Mouse (Mus musculus) embryonic facial prominence, embryonic 15.5 days (tissue): ENCODE data around the gene Acsl1. TPM values are rescaled to one million over a fixed set of nuclear protein-coding genes. Genes with fewer than 3 reads are reported as not detected.

Experiments used
- ATAC-seq: fragments of 200-750 bp; cut with Nextera tagmentation; 2 replicates; pipeline ENCODE4 v1.8.0; 2017; ENCODE audit warnings: low read depth, moderate TSS enrichment; ENCODE audit not compliant: insufficient number of reproducible peaks, low FRiP score, low TSS enrichment
- H3K27ac ChIP-seq: fragments of 300-500 bp; sonication (generic); replicated peaks from 2 replicates; pipeline ENCODE4 v1.5.1; 2015; ENCODE audit warnings: mild to moderate bottlenecking, inconsistent platforms
- H3K27me3 ChIP-seq: fragments of 300-500 bp; sonication (generic); 2 replicates; pipeline ENCODE4 v1.6.1; 2015; ENCODE audit warnings: inconsistent platforms
- H3K36me3 ChIP-seq: fragments of 300-500 bp; sonication (generic); 2 replicates; pipeline ENCODE4 v1.6.1; 2015; ENCODE audit warnings: mild to moderate bottlenecking, inconsistent platforms
- H3K4me1 ChIP-seq: fragments of 300-500 bp; sonication (generic); 2 replicates; pipeline ENCODE4 v1.6.1; 2015; ENCODE audit warnings: inconsistent platforms
- H3K4me2 ChIP-seq: fragments of 300-500 bp; sonication (generic); replicated peaks from 2 replicates; pipeline ENCODE4 v1.6.1; 2015; ENCODE audit warnings: mild to moderate bottlenecking, inconsistent platforms
- H3K4me3 ChIP-seq: fragments of 300-500 bp; sonication (generic); replicated peaks from 2 replicates; pipeline ENCODE4 v1.5.1; 2015; ENCODE audit warnings: mild to moderate bottlenecking, inconsistent platforms
- H3K9ac ChIP-seq: fragments of 300-500 bp; sonication (generic); 2 replicates; pipeline ENCODE4 v1.6.1; 2015; ENCODE audit warnings: inconsistent platforms
- H3K9me3 ChIP-seq: fragments of 300-500 bp; sonication (generic); replicated peaks from 2 replicates; pipeline ENCODE4 v1.6.1; 2016; ENCODE audit warnings: inconsistent platforms
- WGBS: fragments of 180-500 bp; shearing (Covaris S2); methylation state at CpG from one replicate; pipeline ENCODE4 v1.1.7; 2015; 5-methylcytosine and 5-hydroxymethylcytosine counted together
- polyA plus RNA-seq: library from polyadenylated mRNA; unstranded; fragments of >200 nt; fragmentation: Nextera tagmentation; extraction: Ambion mirVana; gene quantifications from 2 replicates; pipeline ENCODE4 v1.2.1, GENCODE M21; 2015

Gene Acsl1
- polyA plus RNA-seq, 1 experiment from 2014 or later: 44.2 TPM

GRCm38 (mm10) chr8:46545854-46546253, 75.0 kb downstream of the Acsl1 start:
- Histone ChIP-seq H3K4me2 (no peak overlapping the region), H3K4me1 (peaks cover 17% of the 10 kb centered on the region), H3K36me3 (no peaks in the 10 kb centered on the region), H3K4me3 (no peak overlapping the region), H3K27me3 (no peaks in the 10 kb centered on the region), H3K9me3 (no peaks in the 10 kb centered on the region), H3K9ac (no peak overlapping the region), H3K27ac (no peak overlapping the region)
- 91% methylated on average over 5 of the region's 5 CpGs for WGBS
- no peak for ATAC-seq

DNA sequence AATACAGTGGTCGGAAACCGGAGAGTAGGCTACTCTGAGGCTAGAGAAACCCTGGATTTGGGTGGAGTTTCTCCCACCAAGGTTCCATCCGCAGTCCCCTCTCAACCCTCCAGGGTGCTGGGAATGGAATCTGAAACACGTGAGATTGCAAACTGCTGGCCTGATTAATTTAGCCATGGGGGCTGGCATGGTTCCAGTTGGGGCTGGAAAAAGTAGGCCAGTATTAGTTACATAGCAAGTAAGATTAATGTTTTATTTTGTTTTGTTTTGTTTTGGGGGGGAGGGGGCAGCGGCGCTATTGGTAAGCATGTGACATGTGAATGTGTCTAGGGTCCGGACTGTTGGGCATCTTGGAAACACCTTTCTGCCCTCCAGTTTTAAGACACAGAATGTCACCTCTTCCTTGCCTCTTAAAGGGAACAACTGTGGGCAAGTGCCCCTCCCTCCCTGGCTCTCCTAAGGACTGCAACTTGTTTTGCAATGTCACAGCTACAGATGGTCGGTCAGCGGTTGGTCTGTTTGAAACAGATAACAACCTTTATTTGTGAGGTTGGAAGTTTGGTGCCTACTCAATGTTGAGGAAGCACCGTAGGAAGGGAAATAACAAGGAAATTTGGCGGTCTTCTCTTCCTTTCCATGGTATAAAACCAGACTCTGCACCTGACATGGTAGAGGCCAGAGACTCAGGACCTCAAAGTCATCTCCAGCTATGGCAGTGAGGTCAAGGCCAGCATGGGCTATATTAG, 75.8 kb downstream of the Acsl1 start:
- Histone ChIP-seq H3K9me3 (no peaks in the 10 kb centered on the region), H3K4me2 (no peak overlapping the region), H3K4me3 (no peak overlapping the region), H3K36me3 (no peaks in the 10 kb centered on the region), H3K27ac (no peak overlapping the region), H3K4me1 (peaks cover 20% of the 10 kb centered on the region), H3K27me3 (no peaks in the 10 kb centered on the region), H3K9ac (no peak overlapping the region)
- no peak for ATAC-seq
- WGBS: 68% methylated on average over 11 of the region's 11 CpGs

DNA sequence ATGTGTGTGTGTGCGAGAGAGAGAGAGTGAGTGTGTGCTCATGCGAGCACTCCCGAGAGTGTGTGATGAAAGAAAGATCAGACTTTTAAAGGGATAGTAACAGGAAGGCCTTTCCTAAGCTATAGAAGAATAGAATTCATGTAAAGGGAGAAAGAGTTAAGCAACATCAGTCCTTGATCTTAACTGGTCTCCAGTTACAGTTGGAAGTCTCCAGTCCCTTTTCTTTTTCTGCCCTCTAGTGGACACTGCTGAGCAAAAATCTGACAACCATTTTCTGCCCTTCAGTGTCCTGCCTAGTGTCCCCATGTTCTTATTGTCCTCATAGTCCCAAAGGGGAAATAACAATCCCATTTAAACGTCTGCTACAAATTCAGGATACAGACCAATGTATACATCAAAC, 76.4 kb downstream of the Acsl1 start:
- Histone ChIP-seq H3K27me3 (no peaks in the 10 kb centered on the region), H3K4me2 (no peak overlapping the region), H3K9me3 (no peaks in the 10 kb centered on the region), H3K4me3 (no peak overlapping the region), H3K27ac (no peak overlapping the region), H3K9ac (no peak overlapping the region), H3K4me1 (peaks cover 20% of the 10 kb centered on the region), H3K36me3 (no peaks in the 10 kb centered on the region)
- ATAC-seq: no peak
- 24% methylated on average over 4 of the region's 4 CpGs for WGBS

DNA sequence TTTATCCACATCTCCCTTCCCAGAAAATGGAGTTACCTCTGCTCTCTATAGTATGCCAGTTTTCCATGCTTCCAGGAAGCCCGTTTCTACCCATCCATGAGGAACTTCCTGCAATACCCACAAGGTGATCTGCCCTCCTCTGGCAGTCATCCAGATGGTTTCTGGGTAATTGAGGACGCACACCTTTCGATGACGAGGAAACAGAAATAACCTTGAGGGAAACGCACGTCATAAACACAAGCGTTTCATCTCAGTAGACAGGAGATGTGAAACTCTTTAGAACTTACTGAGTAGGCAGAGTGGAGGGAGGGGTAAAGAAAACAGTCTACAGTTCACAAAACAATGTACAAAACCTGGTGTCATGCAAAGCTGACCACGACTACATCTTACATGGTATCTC, 79.2 kb downstream of the Acsl1 start:
- no peak for ATAC-seq
- WGBS: 69% methylated on average over 8 of the region's 8 CpGs
- H3K27me3 ChIP-seq: no peaks in the 10 kb centered on the region
- no peaks in the 10 kb centered on the region for H3K9me3 ChIP-seq
- H3K9ac ChIP-seq: no peak overlapping the region
- H3K27ac ChIP-seq: no peak overlapping the region
- H3K4me3 ChIP-seq: no peak overlapping the region
- H3K4me2 ChIP-seq: no peak overlapping the region
- H3K36me3 ChIP-seq: no peaks in the 10 kb centered on the region
- peaks cover 13% of the 10 kb centered on the region for H3K4me1 ChIP-seq

DNA sequence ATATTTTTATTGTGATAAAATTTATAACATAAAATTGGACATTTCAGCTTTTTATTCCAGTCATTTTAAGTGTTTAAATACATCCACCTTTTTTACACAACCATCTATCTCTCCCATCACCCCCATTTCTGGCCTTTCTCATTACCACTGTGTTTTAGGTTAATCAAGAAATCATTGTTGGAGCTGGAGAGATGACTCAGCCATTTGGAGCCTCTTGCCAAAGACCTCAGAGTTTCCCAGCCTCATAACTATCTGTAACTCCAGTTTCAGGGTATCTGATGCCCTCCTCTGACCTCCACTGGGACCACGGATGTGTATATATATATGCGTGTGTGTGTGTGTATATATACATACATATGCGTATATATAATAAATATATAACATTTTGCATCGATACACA, 80.2 kb downstream of the Acsl1 start:
- Histone ChIP-seq H3K4me1 (peaks cover 13% of the 10 kb centered on the region), H3K4me3 (peak overlapping the region; percentile 75), H3K4me2 (peak overlapping the region; percentile 64), H3K36me3 (no peaks in the 10 kb centered on the region), H3K9ac (no peak overlapping the region), H3K9me3 (no peaks in the 10 kb centered on the region), H3K27me3 (no peaks in the 10 kb centered on the region), H3K27ac (no peak overlapping the region; the same call in 1 of the 2 replicates)
- 37% methylated on average over 4 of the region's 4 CpGs for WGBS
- no peak for ATAC-seq

DNA sequence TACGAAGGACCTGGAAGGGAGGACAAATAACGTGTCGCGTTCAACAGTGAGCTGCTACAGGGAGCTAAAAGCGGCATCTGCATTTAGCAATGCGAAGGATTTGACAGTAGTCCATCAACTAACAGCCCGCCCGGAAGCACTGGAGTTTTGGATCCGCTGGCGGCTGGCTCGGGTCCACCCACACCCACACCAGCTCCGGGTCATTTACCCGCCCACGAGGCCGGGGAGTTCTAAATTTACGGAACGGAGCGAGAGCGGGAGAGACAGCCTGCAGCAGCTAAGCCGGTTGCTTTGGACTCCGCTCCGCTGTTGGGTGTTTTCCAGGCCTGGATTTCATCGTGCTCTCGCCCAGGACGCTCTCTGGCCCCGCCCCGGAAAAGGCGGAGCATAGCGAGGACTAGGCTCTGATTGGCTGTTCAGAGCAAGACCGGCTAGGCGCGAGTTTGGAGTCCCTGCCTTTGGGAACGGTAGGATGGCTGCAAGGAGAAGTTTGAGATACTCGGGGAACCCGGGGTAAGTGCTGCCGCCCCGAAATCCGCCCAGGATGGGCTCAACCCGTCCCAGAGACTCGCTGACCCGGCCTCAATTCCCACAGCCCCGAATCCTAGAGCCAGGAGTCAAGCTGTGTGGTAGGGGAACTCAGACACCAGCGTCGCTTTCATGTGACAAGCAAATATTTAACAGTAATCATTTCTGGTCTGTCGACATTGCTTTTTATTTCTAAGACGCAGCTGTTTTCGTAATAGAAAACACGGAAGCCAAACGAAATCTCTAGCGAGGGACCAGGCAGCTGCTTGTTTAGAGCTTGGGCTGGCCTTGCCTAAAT, 81.0 kb downstream of the Acsl1 start, which contains the start of gene Cenpu:
Gene Cenpu, plus strand, starts transcription at position 414 of the 826 bp plus-strand sequence.
- Histone ChIP-seq H3K9ac (peak within 1 kb of the TSS; percentile 54), H3K4me1 (peaks cover 13% of the 10 kb centered on the region), H3K27ac (peak within 1 kb of the TSS; percentile 83), H3K4me2 (peak within 1 kb of the TSS; percentile 64), H3K4me3 (peak within 1 kb of the TSS; percentile 75), H3K36me3 (no peaks in the 10 kb centered on the region), H3K27me3 (no peaks in the 10 kb centered on the region), H3K9me3 (no peaks in the 10 kb centered on the region)
- ATAC-seq: peak; percentile 96
- WGBS: under 1% methylated on average over 50 of the region's 50 CpGs

GRCm38 (mm10) chr8:46552441-46552765, 81.6 kb downstream of the Acsl1 start:
- Histone ChIP-seq H3K9me3 (no peaks in the 10 kb centered on the region), H3K36me3 (no peaks in the 10 kb centered on the region), H3K9ac (peak overlapping the region; percentile 54), H3K4me1 (peaks cover 13% of the 10 kb centered on the region), H3K27me3 (no peaks in the 10 kb centered on the region), H3K27ac (no peak overlapping the region), H3K4me2 (peak overlapping the region; percentile 64), H3K4me3 (peak overlapping the region; percentile 75)
- no peak for ATAC-seq
- 2% methylated on average over 10 of the region's 10 CpGs for WGBS

DNA sequence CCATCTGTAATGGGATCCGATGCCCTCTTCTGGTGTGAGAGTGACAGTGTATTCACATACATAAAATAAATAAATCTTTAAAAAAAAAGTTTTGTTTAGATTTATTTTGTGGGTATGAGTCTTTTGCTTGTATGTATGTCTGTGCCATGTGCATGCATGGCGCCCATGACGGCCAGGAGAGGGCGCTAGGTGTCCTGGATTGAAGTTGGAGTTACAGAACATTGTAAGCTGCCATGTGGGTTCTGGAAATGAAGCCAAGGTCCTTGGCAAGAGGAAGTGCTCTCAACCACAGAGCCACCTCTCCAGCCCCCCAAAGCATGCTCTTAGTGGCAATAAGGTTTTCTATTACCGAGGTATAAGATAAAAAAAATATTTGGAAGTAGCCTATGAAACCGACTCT, 88.6 kb downstream of the Acsl1 start:
- Histone ChIP-seq H3K9ac (no peak overlapping the region), H3K4me3 (no peak overlapping the region), H3K9me3 (no peaks in the 10 kb centered on the region), H3K4me2 (no peak overlapping the region), H3K4me1 (no peaks in the 10 kb centered on the region), H3K27me3 (no peaks in the 10 kb centered on the region), H3K27ac (no peak overlapping the region), H3K36me3 (peaks cover 9% of the 10 kb centered on the region; the same call in 1 of the 2 replicates)
- 81% methylated on average over 6 of the region's 6 CpGs for WGBS
- ATAC-seq: no peak

- Histone ChIP-seq H3K4me1 (no peaks in the 10 kb centered on the region), H3K4me3 (no peak overlapping the region), H3K9me3 (no peaks in the 10 kb centered on the region), H3K36me3 (peaks cover 9% of the 10 kb centered on the region; the same call in 1 of the 2 replicates), H3K27me3 (no peaks in the 10 kb centered on the region), H3K27ac (no peak overlapping the region), H3K4me2 (no peak overlapping the region), H3K9ac (no peak overlapping the region)
- ATAC-seq: no peak
- 87% methylated on average over 16 of the region's 16 CpGs for whole genome bisulfite sequencing
These were observed 91.5 kb downstream of the Acsl1 start for GRCm38 (mm10) chr8:46562333-46562732.

GRCm38 (mm10) chr8:46566914-46567529, 96.2 kb downstream of the Acsl1 start:
- no peak for ATAC-seq
- no peaks in the 10 kb centered on the region for H3K9me3 ChIP-seq
- no peaks in the 10 kb centered on the region for H3K27me3 ChIP-seq
- no peak overlapping the region for H3K4me2 ChIP-seq
- H3K36me3 ChIP-seq: no peaks in the 10 kb centered on the region
- H3K4me3 ChIP-seq: no peak overlapping the region
- WGBS: 67% methylated on average over 7 of the region's 7 CpGs
- no peak overlapping the region for H3K9ac ChIP-seq
- no peaks in the 10 kb centered on the region for H3K4me1 ChIP-seq
- no peak overlapping the region for H3K27ac ChIP-seq

- Histone ChIP-seq H3K27ac (no peak overlapping the region), H3K4me3 (no peak overlapping the region), H3K4me2 (no peak overlapping the region), H3K9ac (no peak overlapping the region), H3K27me3 (no peaks in the 10 kb centered on the region), H3K36me3 (no peaks in the 10 kb centered on the region), H3K9me3 (no peaks in the 10 kb centered on the region), H3K4me1 (no peaks in the 10 kb centered on the region)
- ATAC-seq: no peak
- 80% methylated on average over 8 of the region's 8 CpGs for WGBS
These were observed 97.1 kb downstream of the Acsl1 start for GRCm38 (mm10) chr8:46567946-46568345.
